Mouse (Mus musculus): ENCODE results near the gene Ffar4. TPM values are rescaled to one million over a fixed set of nuclear protein-coding genes. Genes with fewer than 3 reads are reported as not detected.

Ffar4 gene
- polyA plus RNA-seq, 1 experiment from 2014 or later = not detected

Other genes with a start within 250 kb of the Ffar4 start
- 7.8 and 8.0 TPM in 2 replicates for gene Myof, start 53.5 kb upstream of the Ffar4 start, polyA plus RNA-seq (2014; fragmentation: Nextera tagmentation; extraction: Ambion mirVana)
- gene Cep55, start 42.1 kb upstream of the Ffar4 start, polyA plus RNA-seq (2014; fragmentation: Nextera tagmentation; extraction: Ambion mirVana) = 41.4 and 47.7 TPM in 2 replicates
- gene Rbp4, start 28.2 kb downstream of the Ffar4 start, polyA plus RNA-seq (2014; fragmentation: Nextera tagmentation; extraction: Ambion mirVana) = 1.7 and 2.5 TPM in 2 replicates
- not detected in 2 replicates for gene Pde6c, start 35.7 kb downstream of the Ffar4 start, polyA plus RNA-seq (2014; fragmentation: Nextera tagmentation; extraction: Ambion mirVana)
- gene Fra10ac1, start 127.1 kb downstream of the Ffar4 start, polyA plus RNA-seq (2014; fragmentation: Nextera tagmentation; extraction: Ambion mirVana) = 43.8 and 46.4 TPM in 2 replicates
- gene Lgi1, start 167.5 kb downstream of the Ffar4 start, polyA plus RNA-seq (2014; fragmentation: Nextera tagmentation; extraction: Ambion mirVana) = 1.4 and 2.3 TPM in 2 replicates

Measured in embryonic facial prominence, embryonic 11.5 days (tissue).